In the genomic region with DNA sequence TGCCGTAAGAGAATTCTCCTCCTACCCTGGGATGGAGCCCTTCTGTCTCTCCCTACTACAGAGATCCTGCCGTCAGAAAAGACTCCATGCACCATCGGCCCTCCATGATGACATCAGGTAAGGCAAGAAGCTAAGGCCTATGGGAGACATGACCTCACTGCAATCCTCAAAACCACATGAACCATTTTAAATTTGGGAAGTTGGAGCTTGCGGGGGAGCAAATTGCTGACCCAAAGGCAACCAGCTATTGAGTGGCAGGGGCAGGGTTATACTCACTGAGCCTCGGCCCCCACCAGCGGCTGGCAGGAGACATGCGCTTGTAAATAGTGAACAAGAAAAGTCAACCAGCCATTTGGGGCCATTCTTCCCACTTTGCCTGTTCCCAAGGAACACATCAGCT, we compare ENCODE assay signal across 31 mouse cellular contexts. TPM values are rescaled to one million over a fixed set of nuclear protein-coding genes. Genes with fewer than 3 reads are reported as not detected.
"Had no signal": no experiment of that assay in that cellular context is flagged by ENCODE, and none has a peak within 500 bp of the region (broad histone marks: within the 10 kb centered on the region; RNA-seq: fewer than 3 reads in every experiment).

No protein-coding gene starts in this region.

- DNase-seq: gastrocnemius, postnatal 14 days; gastrocnemius, postnatal 36 days; heart, adult 18-20 months; kidney, adult 11 months; kidney, adult 2 months; kidney, adult 9 months; kidney, postnatal 14 days; kidney, postnatal 36 days; layer of hippocampus, adult 9-11 months; layer of hippocampus, postnatal 36 days; left cerebral cortex, postnatal 4 days had no signal

- H3K36me3 ChIP-seq: heart, embryonic 13.5 days; heart, embryonic 15.5 days; hindbrain, embryonic 13.5 days; hindbrain, embryonic 15.5 days; kidney, embryonic 15.5 days; limb, embryonic 13.5 days; limb, embryonic 15.5 days; liver, embryonic 12.5 days had no signal

- ATAC-seq: hindbrain, postnatal 0 days; intestine, embryonic 16.5 days; liver, embryonic 12.5 days had no signal

- H3K9me3 ChIP-seq: heart, embryonic 13.5 days; heart, embryonic 15.5 days; hindbrain, embryonic 13.5 days; hindbrain, embryonic 15.5 days; kidney, embryonic 15.5 days; limb, embryonic 13.5 days; limb, embryonic 15.5 days; liver, embryonic 12.5 days had no signal

- H3K9ac ChIP-seq: heart, embryonic 13.5 days; heart, embryonic 15.5 days; hindbrain, embryonic 13.5 days; hindbrain, embryonic 15.5 days; kidney, embryonic 15.5 days; limb, embryonic 13.5 days; limb, embryonic 15.5 days; liver, embryonic 12.5 days; liver, embryonic 14.5 days had no signal

- H3K27ac ChIP-seq: heart, embryonic 13.5 days; heart, embryonic 15.5 days; hindbrain, embryonic 13.5 days; hindbrain, embryonic 15.5 days; hindbrain, postnatal 0 days; kidney, embryonic 15.5 days; kidney, postnatal 0 days; limb, embryonic 13.5 days; limb, embryonic 15.5 days; liver, embryonic 12.5 days; liver, embryonic 14.5 days had no signal

- H3K4me3 ChIP-seq: heart, embryonic 13.5 days; heart, embryonic 15.5 days; hindbrain, embryonic 13.5 days; hindbrain, embryonic 15.5 days; kidney, embryonic 15.5 days; limb, embryonic 13.5 days; limb, embryonic 15.5 days; liver, embryonic 12.5 days had no signal

- H3K27me3 ChIP-seq: heart, embryonic 13.5 days; heart, embryonic 15.5 days had no signal

- H3K4me2 ChIP-seq: heart, embryonic 13.5 days; heart, embryonic 15.5 days; hindbrain, embryonic 13.5 days; hindbrain, embryonic 15.5 days; kidney, embryonic 15.5 days; limb, embryonic 13.5 days; limb, embryonic 15.5 days; liver, embryonic 12.5 days had no signal

RNA-seq across cellular contexts. Expression of gene Lemd1, which starts 55.6 kb away (rescaled TPM):
- total RNA-seq: gastrocnemius, adult 18-20 months; gastrocnemius, postnatal 14 days; gastrocnemius, postnatal 36 days; heart, adult 18-20 months; heart, adult 8-10 months; heart, postnatal 25 days; hematopoietic stem cell, adult 5-6 weeks; liver, adult 2 months had no signal
- polyA plus RNA-seq: heart, embryonic 13.5 days; heart, embryonic 15.5 days; heart, postnatal 0 days; intestine, embryonic 16.5 days; kidney, adult 2 months; liver, adult 2 months; liver, embryonic 12.5 days; liver, embryonic 14.5 days had no signal

RNA-seq across cellular contexts. Expression of gene AC124108.1, which starts 55.6 kb away (rescaled TPM):
- total RNA-seq: gastrocnemius, adult 18-20 months; gastrocnemius, adult 8-10 months; gastrocnemius, postnatal 14 days; gastrocnemius, postnatal 36 days; heart, postnatal 25 days; hematopoietic stem cell, adult 5-6 weeks; liver, adult 2 months had no signal
- polyA plus RNA-seq: heart, embryonic 13.5 days; heart, embryonic 15.5 days; heart, postnatal 0 days; kidney, adult 2 months; large intestine, adult 2 months; liver, adult 2 months; liver, embryonic 12.5 days; liver, embryonic 14.5 days had no signal
